Mouse (Mus musculus) naive thymus-derived CD4-positive, alpha-beta T cell, adult 2 months (primary cell): ENCODE data around the gene Cradd.

Source experiments
- DNase-seq: peaks from one replicate; pipeline ENCODE4 v3.0.0-alpha.2; 2011; ENCODE audit warnings: low read depth

Gene Cradd

GRCm38 (mm10) chr10:95304240-95304639 is 19.7 kb downstream of the Cradd start:
- no peak for DNase-seq

- DNase-seq = no peak
Measured at GRCm38 (mm10) chr10:95302211-95303163, 21.4 kb downstream of the Cradd start.

GRCm38 (mm10) chr10:95300178-95300793 is 23.6 kb downstream of the Cradd start:
- DNase-seq = no peak

- DNase-seq = no peak
Measured at GRCm38 (mm10) chr10:95299808-95300133, 24.2 kb downstream of the Cradd start.

- no peak for DNase-seq
Measured at GRCm38 (mm10) chr10:95299010-95299807, 24.7 kb downstream of the Cradd start.

- no peak for DNase-seq
Measured at GRCm38 (mm10) chr10:95298504-95298903, 25.4 kb downstream of the Cradd start.

GRCm38 (mm10) chr10:95297690-95298104 is 26.2 kb downstream of the Cradd start:
- no peak for DNase-seq

- no peak for DNase-seq
Measured at GRCm38 (mm10) chr10:95297024-95297423, 26.9 kb downstream of the Cradd start.

- no peak for DNase-seq
Measured at GRCm38 (mm10) chr10:95293261-95293660, 30.7 kb downstream of the Cradd start.

- no peak for DNase-seq
Measured at GRCm38 (mm10) chr10:95292269-95292668, 31.7 kb downstream of the Cradd start.

GRCm38 (mm10) chr10:95291133-95291876 is 32.6 kb downstream of the Cradd start:
- DNase-seq = no peak

GRCm38 (mm10) chr10:95289819-95290218 is 34.1 kb downstream of the Cradd start:
- no peak for DNase-seq

- no peak for DNase-seq
Measured at GRCm38 (mm10) chr10:95288206-95288605, 35.7 kb downstream of the Cradd start.

GRCm38 (mm10) chr10:95287351-95287750 is 36.6 kb downstream of the Cradd start:
- no peak for DNase-seq

GRCm38 (mm10) chr10:95283434-95283833 is 40.5 kb downstream of the Cradd start:
- DNase-seq = no peak

- no peak for DNase-seq
Measured at GRCm38 (mm10) chr10:95281996-95282395, 41.9 kb downstream of the Cradd start.

GRCm38 (mm10) chr10:95281466-95281990 is 42.4 kb downstream of the Cradd start:
- DNase-seq = no peak

- DNase-seq = no peak
Measured at GRCm38 (mm10) chr10:95280327-95280726, 43.6 kb downstream of the Cradd start.

- no peak for DNase-seq
Measured at GRCm38 (mm10) chr10:95279459-95279858, 44.5 kb downstream of the Cradd start.

GRCm38 (mm10) chr10:95278085-95278484 is 45.8 kb downstream of the Cradd start:
- no peak for DNase-seq

GRCm38 (mm10) chr10:95275488-95275887 is 48.4 kb downstream of the Cradd start:
- no peak for DNase-seq

GRCm38 (mm10) chr10:95273226-95273625 is 50.7 kb downstream of the Cradd start:
- no peak for DNase-seq
